Comparison of ENCODE assay signal across 9 mouse cellular contexts in the genomic region with DNA sequence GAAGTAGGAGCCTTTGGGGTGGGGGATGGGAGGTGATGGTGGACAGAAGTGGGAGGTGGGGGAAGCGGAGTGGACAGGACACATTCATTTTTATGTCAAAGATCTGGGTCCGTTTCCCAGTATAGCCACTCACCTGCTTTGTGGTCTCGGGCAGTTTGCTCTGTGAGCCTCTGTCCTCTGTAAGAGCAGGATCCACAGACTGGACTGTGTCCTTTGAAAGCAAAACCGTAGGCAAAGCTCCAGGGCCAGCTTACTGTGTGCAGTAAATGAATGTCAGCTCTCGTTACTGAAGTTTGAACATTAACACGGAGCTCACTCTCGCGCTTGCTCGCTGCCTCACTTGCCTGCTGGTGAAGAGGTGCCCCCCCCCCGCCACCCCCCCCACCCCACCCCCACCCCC.
A peak's percentile ranks its signal among the peaks of the same experiment; 100 is the strongest.
DNase-seq lines count a peak whose midpoint lies in the region; ATAC-seq lines count a peak whose summit lies in the region.
"Had no signal": no experiment of that assay in that cellular context is flagged by ENCODE, and none has a peak within 500 bp of the region (broad histone marks: within the 10 kb centered on the region; RNA-seq: fewer than 3 reads in every experiment).

No protein-coding gene starts in this region.

- H3K4me3 ChIP-seq in intestine, embryonic 15.5 days (replicated peaks) = no peak overlapping the region

- WGBS in intestine, embryonic 15.5 days = 11% methylated on average over 10 of the region's 10 CpGs

- peak; percentile 37 for DNase-seq in gastrocnemius, postnatal 14 days
- no peak for DNase-seq in gastrocnemius, postnatal 10 days
- DNase-seq in adrenal gland, postnatal 14 days = peak; percentile 31
- DNase-seq in liver = peak; percentile 38
- no peak for DNase-seq in thymus, postnatal 10 days (ENCODE audit: low spot score in 2 of 2)
- DNase-seq in neural tube, embryonic 10.5 days (ENCODE audit: extremely low spot score, low spot score) = no peak
- DNase-seq in left cerebral cortex, adult 8-10 months (ENCODE audit: low spot score in 2 of 2) = no peak
- DNase-seq: cerebellum, adult 9-11 months had no signal

- H3K36me3 ChIP-seq in intestine, embryonic 15.5 days = no peaks in the 10 kb centered on the region

- peaks cover 28% of the 10 kb centered on the region for H3K4me1 ChIP-seq in intestine, embryonic 15.5 days (replicated peaks)

- intact Hi-C loops in gastrocnemius, postnatal 14 days (cut with DNase I; ENCODE audit: low total_unique reads) = no loop called here

- no peaks in the 10 kb centered on the region for H3K9me3 ChIP-seq in intestine, embryonic 15.5 days

- no peak overlapping the region; the same call in 1 of the 2 replicates for H3K9ac ChIP-seq in intestine, embryonic 15.5 days

- peak; percentile 82 for ATAC-seq in intestine, embryonic 15.5 days

- peak overlapping the region; percentile 42 for H3K4me2 ChIP-seq in intestine, embryonic 15.5 days (replicated peaks)

- no peaks in the 10 kb centered on the region for H3K27me3 ChIP-seq in intestine, embryonic 15.5 days (replicated peaks)

- H3K27ac ChIP-seq in intestine, embryonic 15.5 days = peak overlapping the region; percentile 52

Comparison
In these comparisons a context has a peak if more than half of its experiments do, and no peak if none do; other contexts are left out.
1. DNase-seq: peak in gastrocnemius, postnatal 14 days (single experiment), adrenal gland, postnatal 14 days (single experiment) and liver (single experiment); none in gastrocnemius, postnatal 10 days (single experiment), thymus, postnatal 10 days (0 of 2), neural tube, embryonic 10.5 days (single experiment) and left cerebral cortex, adult 8-10 months (0 of 2).